Mouse (Mus musculus) neural tube, embryonic 11.5 days (tissue): ENCODE results near the gene Ly6g6f. TPM values are rescaled to one million over a fixed set of nuclear protein-coding genes. Genes with fewer than 3 reads are reported as not detected.

Experiments used
- ATAC-seq: fragments of 200-750 bp; cut with Nextera tagmentation; 2 replicates; pipeline ENCODE4 v1.8.0; 2017; ENCODE audit warnings: moderate number of reproducible peaks, mild to moderate bottlenecking, moderate TSS enrichment, moderate library complexity; ENCODE audit not compliant: insufficient read depth, low FRiP score, low TSS enrichment
- DNase-seq: peaks from one replicate; pipeline ENCODE4 v3.0.0-alpha.2; 2015; ENCODE audit warnings: low spot score
- H3K27ac ChIP-seq: fragments of 300-500 bp; sonication (generic); 2 replicates; pipeline ENCODE4 v1.5.1; 2014; ENCODE audit warnings: low read depth, mild to moderate bottlenecking, low read length
- H3K27me3 ChIP-seq: fragments of 300-500 bp; sonication (generic); 2 replicates; pipeline ENCODE4 v1.6.1; 2014; ENCODE audit warnings: mild to moderate bottlenecking, low read length, mixed read lengths; ENCODE audit not compliant: control insufficient read depth, insufficient read depth
- H3K36me3 ChIP-seq: fragments of 300-500 bp; sonication (generic); 2 replicates; pipeline ENCODE4 v1.6.1; 2014; ENCODE audit warnings: mild to moderate bottlenecking, low read length, moderate library complexity, mixed read lengths; ENCODE audit not compliant: control insufficient read depth, insufficient read depth
- H3K4me1 ChIP-seq: fragments of 300-500 bp; sonication (generic); 2 replicates; pipeline ENCODE4 v1.6.1; 2014; ENCODE audit warnings: low read length, mixed read lengths; ENCODE audit not compliant: control insufficient read depth, insufficient read depth
- H3K4me2 ChIP-seq: fragments of 300-500 bp; sonication (generic); 2 replicates; pipeline ENCODE4 v1.6.1; 2014; ENCODE audit warnings: low read depth, mild to moderate bottlenecking, moderate library complexity
- H3K4me3 ChIP-seq: fragments of 300-500 bp; sonication (generic); 2 replicates; pipeline ENCODE4 v1.5.1; 2014; ENCODE audit warnings: low read depth, low read length
- H3K9ac ChIP-seq: fragments of 300-500 bp; sonication (generic); 2 replicates; pipeline ENCODE4 v1.6.1; 2014; ENCODE audit warnings: mild to moderate bottlenecking, low read length
- H3K9me3 ChIP-seq: fragments of 300-500 bp; sonication (generic); 2 replicates; pipeline ENCODE4 v1.6.1; 2016; ENCODE audit warnings: low read length; ENCODE audit not compliant: control insufficient read depth
- WGBS: fragments of 180-500 bp; shearing (Covaris S2); extraction: QIAGEN DNeasy Blood & Tissue Kit; methylation state at CpG from one replicate; pipeline ENCODE4 v1.1.7; 2014; 5-methylcytosine and 5-hydroxymethylcytosine counted together
- polyA plus RNA-seq: library from polyadenylated mRNA; unstranded; fragments of >200 nt; fragmentation: Nextera tagmentation; extraction: Ambion mirVana; gene quantifications from 2 replicates; pipeline ENCODE4 v1.2.1, GENCODE M21; 2014

Ly6g6f gene
- polyA plus RNA-seq, 1 experiment from 2014 or later, result 1.4 TPM

DNA sequence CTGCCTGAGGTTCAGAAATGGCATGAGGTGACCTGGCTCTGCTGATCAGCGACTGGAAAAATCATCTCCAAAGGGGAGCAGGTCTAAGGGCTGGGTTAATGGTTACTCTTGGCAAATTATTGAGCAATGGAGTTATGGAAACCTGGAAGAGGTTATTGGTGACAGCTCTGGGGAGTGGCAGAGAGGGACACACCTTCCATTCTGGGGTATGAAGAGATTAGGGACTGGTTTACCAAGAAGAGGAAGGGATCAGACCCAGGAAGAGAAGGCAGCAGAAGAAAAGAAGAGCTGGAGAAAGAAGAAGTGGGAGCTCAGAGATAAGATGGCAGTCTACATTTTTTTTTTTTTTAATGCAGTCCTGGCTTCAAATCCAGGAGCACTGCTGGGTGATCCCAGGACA lies 37.7 kb downstream of the Ly6g6f start:
- peak overlapping the region; percentile 5; the same call in 1 of the 2 replicates for H3K27ac ChIP-seq
- no peak overlapping the region for H3K9ac ChIP-seq
- H3K4me2 ChIP-seq, result no peak overlapping the region
- ATAC-seq (no peak), DNase-seq (no peak)
- H3K4me3 ChIP-seq, result no peak overlapping the region
- no peaks in the 10 kb centered on the region for H3K27me3 ChIP-seq
- H3K4me1 ChIP-seq, result peaks cover 22% of the 10 kb centered on the region
- 55% methylated on average over 1 of the region's 1 CpGs for WGBS
- peaks cover under 1% of the 10 kb centered on the region; the same call in 1 of the 2 replicates for H3K36me3 ChIP-seq
- H3K9me3 ChIP-seq, result no peaks in the 10 kb centered on the region

DNA sequence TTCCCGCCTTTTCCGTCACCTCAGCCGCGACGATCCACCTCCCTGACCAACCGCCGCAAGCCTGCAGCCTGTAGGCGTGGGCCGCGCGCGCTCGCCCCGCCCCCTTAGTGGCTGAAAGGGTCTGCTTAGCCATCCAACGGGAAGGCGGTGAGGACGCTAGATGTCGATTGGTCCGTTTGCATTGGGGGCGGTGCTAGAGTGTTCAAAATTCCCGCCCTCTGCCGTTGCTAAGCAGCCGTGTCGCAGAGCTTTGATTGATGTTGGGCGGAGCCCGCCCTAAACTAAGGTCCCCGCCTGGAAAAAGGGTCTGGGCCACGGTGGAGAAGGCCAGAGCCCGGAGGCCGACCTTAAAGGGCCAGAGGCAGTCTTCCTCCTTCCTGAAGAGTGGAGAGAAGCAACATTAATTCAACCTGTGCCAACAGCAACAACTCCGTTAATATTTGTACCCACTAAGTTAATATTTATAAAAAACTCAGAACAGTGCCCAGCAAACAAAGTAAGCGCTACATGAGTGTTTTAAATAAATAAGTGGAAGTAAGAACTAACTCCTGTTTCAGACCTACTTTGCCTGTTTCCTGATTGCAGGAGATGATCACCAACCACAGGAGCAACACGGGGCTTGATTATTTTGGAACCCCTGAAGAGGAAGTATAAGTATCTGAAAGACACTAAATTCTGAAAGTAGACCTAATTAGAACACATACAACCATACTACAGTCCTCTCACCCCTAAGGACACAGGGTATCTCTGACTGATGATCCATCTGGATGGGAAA lies 38.5 kb downstream of the Ly6g6f start, which contains the start of gene Msh5:
TSS of gene Msh5 (minus strand) at position 65 of the 775 bp plus-strand sequence.
- H3K4me3 ChIP-seq, result peak within 1 kb of the TSS; percentile 52
- H3K27ac ChIP-seq, result peak within 1 kb of the TSS; percentile 63; the same call in 1 of the 2 replicates
- H3K36me3 ChIP-seq, result no peaks in the 10 kb centered on the region
- H3K4me1 ChIP-seq, result peaks cover 19% of the 10 kb centered on the region
- H3K9me3 ChIP-seq, result no peaks in the 10 kb centered on the region
- WGBS, result 3% methylated on average over 33 of the region's 33 CpGs
- H3K27me3 ChIP-seq, result no peaks in the 10 kb centered on the region
- DNase-seq (peak; percentile 99), ATAC-seq (peak; percentile 96)
- H3K9ac ChIP-seq, result peak within 1 kb of the TSS; percentile 62
- H3K4me2 ChIP-seq, result peak within 1 kb of the TSS; percentile 87

DNA sequence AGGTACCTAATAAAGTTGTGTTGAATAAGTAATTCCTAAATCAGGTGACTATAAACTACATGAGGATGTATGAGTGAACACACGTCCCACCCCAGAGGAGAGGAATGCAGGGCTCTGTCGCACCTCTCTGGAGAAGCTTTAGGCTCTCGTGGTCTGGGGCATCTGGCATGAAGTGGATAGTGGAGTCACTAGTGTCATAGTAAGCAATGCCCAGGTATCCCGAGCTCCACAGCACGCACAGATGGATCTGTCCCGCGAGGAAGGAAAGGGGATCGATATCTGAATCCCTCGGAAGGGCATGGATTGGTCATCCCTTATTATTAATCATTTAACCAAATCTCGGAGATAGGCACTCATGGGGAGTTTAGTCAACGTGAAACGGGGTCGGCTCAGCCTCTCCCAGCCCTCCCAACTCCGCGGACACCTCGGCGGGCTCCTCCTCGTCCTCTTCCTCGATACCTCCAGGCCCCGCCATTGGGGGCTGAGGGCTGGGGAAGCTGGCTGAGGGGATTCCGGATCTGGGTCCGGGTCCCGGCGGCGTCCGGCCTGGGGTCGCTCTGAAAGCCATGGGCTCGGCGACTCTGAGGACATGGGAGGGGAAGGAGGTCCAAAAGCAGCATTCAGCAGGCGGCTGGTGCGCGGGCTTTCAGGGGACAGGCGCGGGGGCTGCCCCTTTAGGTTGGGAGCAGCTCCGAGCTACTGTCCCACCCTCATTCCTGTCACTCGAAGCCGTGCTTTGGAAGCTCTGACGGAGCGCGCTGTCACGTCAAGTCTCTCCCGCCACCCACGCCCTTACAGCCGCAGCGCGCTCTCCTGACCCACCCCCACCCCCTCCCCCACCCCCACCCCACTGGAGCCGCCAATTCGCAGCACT lies 39.4 kb downstream of the Ly6g6f start:
- peak overlapping the region; percentile 52 for H3K4me3 ChIP-seq
- no peaks in the 10 kb centered on the region for H3K36me3 ChIP-seq
- no peaks in the 10 kb centered on the region for H3K27me3 ChIP-seq
- peaks cover 14% of the 10 kb centered on the region for H3K4me1 ChIP-seq
- 7% methylated on average over 41 of the region's 48 CpGs for WGBS
- DNase-seq (peak; percentile 22), ATAC-seq (peak; percentile 56)
- no peaks in the 10 kb centered on the region for H3K9me3 ChIP-seq
- peak overlapping the region; percentile 87 for H3K4me2 ChIP-seq
- peak overlapping the region; percentile 62 for H3K9ac ChIP-seq
- H3K27ac ChIP-seq, result peak overlapping the region; percentile 63; the same call in 1 of the 2 replicates

DNA sequence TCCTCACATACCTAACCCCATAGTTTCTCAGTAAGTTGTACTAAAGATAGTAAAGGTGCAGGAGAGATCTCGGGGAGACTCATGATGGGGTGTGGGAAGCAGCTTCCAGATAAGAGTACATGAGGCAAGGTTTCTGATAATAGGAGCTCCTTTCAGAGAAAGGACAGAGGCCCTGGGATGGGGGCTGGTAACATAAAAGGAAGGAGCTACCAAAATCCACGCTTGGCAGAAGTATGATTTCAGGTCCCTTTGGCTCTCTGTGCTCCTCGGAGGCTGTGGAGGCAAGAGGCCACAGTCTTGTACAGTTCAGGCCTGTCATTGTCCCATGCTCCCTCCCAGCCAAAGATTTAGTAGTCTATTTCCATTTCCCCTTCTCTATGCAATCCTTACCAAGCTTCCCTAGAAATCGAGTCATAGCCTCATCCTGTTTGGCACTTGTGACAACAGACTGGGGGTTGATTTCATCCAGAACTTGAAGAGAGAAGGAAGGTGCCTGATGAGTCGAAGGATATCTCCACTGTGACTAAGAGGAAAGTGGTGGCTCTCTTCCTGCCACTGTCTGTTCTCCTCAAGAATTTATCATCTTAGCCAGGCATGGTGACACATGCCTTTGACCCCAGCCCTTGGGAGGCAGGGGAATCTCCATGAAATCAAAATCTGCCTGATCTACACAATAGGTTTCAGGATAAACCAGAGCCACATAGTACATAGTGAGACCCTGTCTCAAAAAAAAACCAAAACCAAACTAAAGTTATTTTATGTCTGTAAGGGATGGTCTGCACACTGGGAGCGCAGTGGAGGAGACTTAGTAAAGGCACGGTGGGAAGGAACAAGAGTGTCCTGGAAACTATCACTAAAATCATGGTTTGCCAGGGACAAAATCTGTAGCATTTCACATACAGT lies 40.3 kb downstream of the Ly6g6f start:
- DNase-seq (no peak), ATAC-seq (no peak)
- no peak overlapping the region for H3K27ac ChIP-seq
- H3K4me3 ChIP-seq, result no peak overlapping the region
- peaks cover 14% of the 10 kb centered on the region for H3K4me1 ChIP-seq
- no peaks in the 10 kb centered on the region for H3K36me3 ChIP-seq
- 87% methylated on average over 7 of the region's 7 CpGs for WGBS
- H3K9ac ChIP-seq, result no peak overlapping the region
- peak overlapping the region; percentile 87 for H3K4me2 ChIP-seq
- no peaks in the 10 kb centered on the region for H3K9me3 ChIP-seq
- no peaks in the 10 kb centered on the region for H3K27me3 ChIP-seq

DNA sequence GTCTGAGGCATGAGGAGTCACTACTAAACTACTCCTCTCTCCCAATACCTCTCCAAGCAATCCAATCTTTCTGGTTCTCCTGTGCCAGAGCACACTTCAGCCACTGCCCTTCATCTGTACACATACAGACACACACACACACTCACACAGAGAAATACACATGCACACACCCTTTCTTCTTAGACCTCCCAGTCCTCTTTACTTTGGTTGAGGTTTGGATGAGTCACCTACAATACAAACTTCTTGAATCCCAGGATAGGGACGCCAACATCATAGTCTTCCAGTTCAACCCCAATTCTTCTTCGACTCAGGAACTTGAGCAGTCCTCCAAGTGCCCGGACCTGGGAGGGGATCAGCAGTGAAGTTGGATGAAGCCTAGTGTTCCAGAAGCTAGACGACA lies 41.6 kb downstream of the Ly6g6f start:
- H3K27me3 ChIP-seq, result no peaks in the 10 kb centered on the region
- H3K4me1 ChIP-seq, result peaks cover 5% of the 10 kb centered on the region; the same call in 1 of the 2 replicates
- H3K4me2 ChIP-seq, result no peak overlapping the region
- ATAC-seq (no peak), DNase-seq (no peak)
- 87% methylated on average over 4 of the region's 4 CpGs for WGBS
- H3K9ac ChIP-seq, result no peak overlapping the region
- no peaks in the 10 kb centered on the region for H3K36me3 ChIP-seq
- H3K9me3 ChIP-seq, result no peaks in the 10 kb centered on the region
- no peak overlapping the region for H3K27ac ChIP-seq
- H3K4me3 ChIP-seq, result no peak overlapping the region

DNA sequence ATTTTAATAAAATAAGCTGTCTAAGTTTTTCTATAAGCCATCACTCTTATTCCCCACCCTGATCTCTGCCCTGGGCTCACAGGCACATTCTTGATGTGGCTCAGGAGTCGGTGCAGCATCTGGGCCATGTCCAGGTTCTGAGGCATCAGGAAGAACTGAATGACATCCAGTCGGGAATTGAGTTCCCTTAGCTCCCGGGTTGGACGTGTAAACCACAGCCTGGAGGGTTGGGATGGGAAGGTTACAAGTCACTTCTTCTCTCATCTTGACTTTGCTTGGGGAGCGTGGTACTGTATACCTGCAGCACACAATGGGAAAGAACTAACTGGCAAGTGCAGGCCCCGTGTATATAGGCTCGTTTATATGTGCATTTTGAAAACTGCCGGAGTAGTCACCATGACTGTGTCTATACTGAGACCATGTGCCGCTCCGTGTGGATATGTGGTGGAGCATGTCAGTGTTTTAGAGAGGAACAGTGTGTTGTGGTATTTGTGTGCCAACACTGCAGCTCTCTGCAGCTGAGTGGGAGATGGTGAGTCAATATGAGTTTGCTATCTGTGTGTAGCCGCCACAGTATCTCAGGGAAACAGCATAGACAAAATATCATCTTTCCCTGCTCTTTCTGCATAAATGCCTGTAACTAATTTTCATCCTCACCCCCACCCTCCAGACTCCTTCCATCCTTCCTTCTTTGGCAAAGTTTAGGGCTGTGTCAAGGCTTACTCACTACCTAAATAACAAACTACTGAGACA lies 46.1 kb downstream of the Ly6g6f start:
- Histone ChIP-seq H3K9ac (no peak overlapping the region), H3K36me3 (no peaks in the 10 kb centered on the region), H3K4me2 (no peak overlapping the region), H3K27ac (no peak overlapping the region), H3K4me1 (no peaks in the 10 kb centered on the region), H3K27me3 (no peaks in the 10 kb centered on the region), H3K9me3 (no peaks in the 10 kb centered on the region), H3K4me3 (no peak overlapping the region)
- DNase-seq (no peak), ATAC-seq (no peak)
- 86% methylated on average over 11 of the region's 11 CpGs for WGBS

DNA sequence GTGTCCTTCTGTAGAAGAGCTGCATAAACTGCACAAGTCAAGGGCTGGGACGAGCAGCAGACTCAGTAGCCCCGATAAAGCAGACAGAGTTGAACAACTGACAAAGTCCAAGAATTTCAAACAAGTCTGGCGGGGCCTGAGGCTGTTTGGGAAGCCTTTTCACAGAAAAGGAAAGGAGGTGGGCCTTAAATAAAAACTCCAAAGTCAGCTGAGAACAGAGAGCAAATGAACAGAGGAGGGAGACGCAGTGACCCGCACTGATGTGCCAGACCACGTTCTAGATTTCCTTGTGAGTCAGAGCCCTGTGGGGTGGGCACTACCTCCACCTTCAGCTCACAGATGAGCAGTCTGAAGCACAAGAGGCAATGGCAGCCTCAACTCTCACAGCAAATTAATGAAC lies 50.5 kb downstream of the Ly6g6f start:
- Histone ChIP-seq H3K27me3 (no peaks in the 10 kb centered on the region), H3K4me2 (no peak overlapping the region), H3K9ac (no peak overlapping the region), H3K36me3 (no peaks in the 10 kb centered on the region), H3K4me3 (no peak overlapping the region), H3K27ac (no peak overlapping the region), H3K4me1 (no peaks in the 10 kb centered on the region; the same call in 1 of the 2 replicates), H3K9me3 (no peaks in the 10 kb centered on the region)
- ATAC-seq (no peak), DNase-seq (no peak)
- WGBS, result 80% methylated on average over 6 of the region's 6 CpGs
